Mouse (Mus musculus) embryonic facial prominence, embryonic 13.5 days (tissue): ENCODE results near the gene Zmynd8. TPM values are rescaled to one million over a fixed set of nuclear protein-coding genes. Genes with fewer than 3 reads are reported as not detected.

ENCODE experiments used
- ATAC-seq: fragments of 200-750 bp; cut with Nextera tagmentation; 2 replicates; pipeline ENCODE4 v1.8.0; 2017; ENCODE audit warnings: low read depth; ENCODE audit not compliant: insufficient number of reproducible peaks, insufficient read depth, low FRiP score, low TSS enrichment
- H3K27ac ChIP-seq: fragments of 300-500 bp; sonication (generic); 2 replicates; pipeline ENCODE4 v1.5.1; 2015; ENCODE audit warnings: moderate library complexity, mild to moderate bottlenecking, inconsistent platforms
- H3K27me3 ChIP-seq: fragments of 300-500 bp; sonication (generic); 2 replicates; pipeline ENCODE4 v1.6.1; 2015; ENCODE audit warnings: mild to moderate bottlenecking, inconsistent platforms
- H3K36me3 ChIP-seq: fragments of 300-500 bp; sonication (generic); 2 replicates; pipeline ENCODE4 v1.6.1; 2015; ENCODE audit warnings: mild to moderate bottlenecking, inconsistent platforms
- H3K4me1 ChIP-seq: fragments of 300-500 bp; sonication (generic); 2 replicates; pipeline ENCODE4 v1.6.1; 2015; ENCODE audit warnings: inconsistent platforms
- H3K4me2 ChIP-seq: fragments of 300-500 bp; sonication (generic); 2 replicates; pipeline ENCODE4 v1.6.1; 2015; ENCODE audit warnings: moderate library complexity, mild to moderate bottlenecking, inconsistent platforms
- H3K4me3 ChIP-seq: fragments of 300-500 bp; sonication (generic); 2 replicates; pipeline ENCODE4 v1.5.1; 2015; ENCODE audit warnings: mild to moderate bottlenecking, inconsistent platforms
- H3K9ac ChIP-seq: fragments of 300-500 bp; sonication (generic); 2 replicates; pipeline ENCODE4 v1.6.1; 2015; ENCODE audit warnings: mild to moderate bottlenecking, inconsistent platforms
- H3K9me3 ChIP-seq: fragments of 300-500 bp; sonication (generic); 2 replicates; pipeline ENCODE4 v1.6.1; 2016; ENCODE audit warnings: inconsistent platforms
- WGBS: fragments of 180-500 bp; shearing (Covaris S2); methylation state at CpG from one replicate; pipeline ENCODE4 v1.1.7; 2015; ENCODE audit warnings: mixed read lengths; 5-methylcytosine and 5-hydroxymethylcytosine counted together
- polyA plus RNA-seq: library from polyadenylated mRNA; unstranded; fragments of >200 nt; fragmentation: Nextera tagmentation; extraction: Ambion mirVana; gene quantifications from 2 replicates; pipeline ENCODE4 v1.2.1, GENCODE M21; 2015

Gene Zmynd8
- polyA plus RNA-seq, 1 experiment from 2014 or later: 61.4 TPM

DNA sequence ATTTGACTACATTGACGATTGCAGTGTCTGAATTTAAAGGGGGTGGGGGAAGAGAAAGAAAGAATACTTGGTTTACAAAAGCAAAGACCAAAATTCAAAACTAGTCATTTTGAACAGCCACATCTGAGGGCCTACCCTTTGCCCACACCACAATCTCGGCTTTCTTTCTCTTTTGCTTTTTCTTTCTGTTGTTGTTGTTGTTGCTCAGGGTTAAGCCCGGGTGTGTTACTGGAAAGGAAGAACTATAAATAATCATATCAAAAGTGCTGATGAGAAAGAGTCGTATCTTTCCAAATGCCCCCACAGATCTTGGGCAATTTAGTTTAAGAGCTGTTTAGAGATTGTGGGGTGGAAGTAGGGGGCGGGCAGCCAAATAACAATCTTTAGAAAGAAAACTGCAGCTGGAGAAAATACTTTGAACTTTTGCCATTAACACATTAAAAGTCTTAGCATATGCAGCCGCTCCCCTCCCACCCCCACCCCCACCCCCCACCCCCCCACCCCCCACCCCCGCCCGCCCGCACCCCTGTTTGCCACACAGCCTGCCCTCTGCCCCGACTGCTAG, 20.7 kb downstream of the Zmynd8 start:
- peak overlapping the region; percentile 100 for H3K27ac ChIP-seq
- no peak overlapping the region; the same call in 1 of the 2 replicates for H3K4me3 ChIP-seq
- WGBS: 15% methylated on average over 10 of the region's 10 CpGs
- peak overlapping the region; percentile 46; the same call in 1 of the 2 replicates for H3K9ac ChIP-seq
- H3K36me3 ChIP-seq: peaks cover 20% of the 10 kb centered on the region
- ATAC-seq: no peak
- peaks cover 98% of the 10 kb centered on the region for H3K4me1 ChIP-seq
- H3K27me3 ChIP-seq: no peaks in the 10 kb centered on the region
- H3K4me2 ChIP-seq: peak overlapping the region; percentile 43
- H3K9me3 ChIP-seq: no peaks in the 10 kb centered on the region

- peak overlapping the region; percentile 71; the same call in 1 of the 2 replicates for H3K27ac ChIP-seq
Observed at GRCm38 (mm10) chr2:165877180-165877579, 21.6 kb downstream of the Zmynd8 start.

DNA sequence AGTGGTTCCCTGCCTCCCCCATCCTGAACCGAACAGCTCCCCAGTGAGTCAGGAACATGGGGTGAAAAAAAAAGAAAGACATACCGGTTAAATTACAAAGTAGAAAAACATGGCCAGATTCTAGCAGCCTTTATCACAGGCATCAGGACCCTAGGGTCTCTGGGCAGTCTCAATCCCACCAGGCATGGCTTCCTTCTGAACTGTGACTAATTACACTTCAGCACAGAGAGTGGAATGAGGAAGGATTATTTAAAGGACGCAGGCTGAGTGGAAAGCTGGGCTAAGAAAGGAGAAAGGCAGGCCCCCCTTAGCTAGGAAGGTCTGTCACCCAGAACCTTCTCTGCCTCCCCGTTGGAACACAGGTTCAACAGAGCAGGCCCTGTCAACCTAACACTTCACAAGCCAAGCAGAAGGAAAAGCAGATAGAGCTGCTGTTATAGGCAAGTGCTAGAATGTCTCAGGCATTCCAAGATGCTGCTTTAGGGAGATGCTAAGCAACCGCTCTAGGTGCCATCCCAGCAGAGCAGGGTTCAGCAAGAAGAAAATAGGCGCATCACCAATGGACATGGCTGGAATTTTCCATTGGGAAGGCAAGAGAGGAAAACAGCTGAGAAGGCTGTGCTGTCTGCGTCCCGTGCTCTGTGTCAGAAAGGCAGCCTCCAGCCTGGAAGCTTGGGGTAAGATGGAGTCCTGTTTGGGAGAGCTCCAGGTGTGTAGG, 22.5 kb downstream of the Zmynd8 start:
- 34% methylated on average over 8 of the region's 8 CpGs for WGBS
- no peaks in the 10 kb centered on the region for H3K9me3 ChIP-seq
- peak overlapping the region; percentile 58 for H3K9ac ChIP-seq
- H3K4me2 ChIP-seq: peak overlapping the region; percentile 40
- peaks cover 28% of the 10 kb centered on the region for H3K36me3 ChIP-seq
- no peaks in the 10 kb centered on the region for H3K27me3 ChIP-seq
- H3K27ac ChIP-seq: peak overlapping the region; percentile 89
- H3K4me3 ChIP-seq: no peak overlapping the region
- ATAC-seq: no peak
- peaks cover 90% of the 10 kb centered on the region for H3K4me1 ChIP-seq

More at GRCm38 (mm10) chr2:165877180-165877579, 21.6 kb downstream of the Zmynd8 start:
- ATAC-seq: no peak
- Histone ChIP-seq H3K9ac (no peak overlapping the region), H3K4me1 (peaks cover 94% of the 10 kb centered on the region), H3K36me3 (peaks cover 22% of the 10 kb centered on the region), H3K9me3 (no peaks in the 10 kb centered on the region), H3K27me3 (no peaks in the 10 kb centered on the region), H3K4me3 (no peak overlapping the region), H3K4me2 (peak overlapping the region; percentile 43; the same call in 1 of the 2 replicates)
- 70% methylated on average over 4 of the region's 4 CpGs for WGBS

DNA sequence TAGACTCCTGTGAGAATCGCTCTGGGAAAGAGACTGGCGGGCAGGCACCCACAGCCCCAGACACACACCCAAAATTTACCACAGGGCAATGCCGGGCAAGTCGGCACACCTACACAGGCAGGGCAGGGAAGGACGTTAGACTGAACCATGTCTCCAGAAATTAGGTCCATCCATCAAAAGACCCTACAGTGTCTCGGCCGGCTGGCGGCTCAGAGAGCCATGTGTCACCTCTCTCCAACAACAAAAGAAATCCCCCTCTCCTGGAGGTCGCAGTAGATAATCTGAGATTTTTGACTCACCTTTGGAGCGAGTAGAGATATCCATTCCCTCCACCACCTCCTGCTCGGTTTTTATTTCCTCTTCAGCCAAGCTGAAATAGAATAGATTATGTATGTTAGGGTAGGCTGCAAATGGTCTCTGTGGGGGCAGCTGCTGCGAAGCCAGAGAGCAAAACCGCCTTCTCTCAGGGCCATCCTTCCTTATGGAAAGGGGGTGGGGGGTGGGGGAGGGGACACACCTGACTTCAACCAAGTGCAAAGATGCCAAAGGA, 23.3 kb downstream of the Zmynd8 start:
- Histone ChIP-seq H3K4me1 (peaks cover 81% of the 10 kb centered on the region), H3K4me3 (no peak overlapping the region), H3K9ac (peak overlapping the region; percentile 65), H3K9me3 (no peaks in the 10 kb centered on the region), H3K27me3 (no peaks in the 10 kb centered on the region), H3K4me2 (peak overlapping the region; percentile 40), H3K36me3 (peaks cover 34% of the 10 kb centered on the region), H3K27ac (peak overlapping the region; percentile 89)
- no peak for ATAC-seq
- 25% methylated on average over 13 of the region's 13 CpGs for WGBS

GRCm38 (mm10) chr2:165874461-165875339, 24.1 kb downstream of the Zmynd8 start:
- H3K4me1 ChIP-seq: peaks cover 80% of the 10 kb centered on the region
- H3K4me2 ChIP-seq: peak overlapping the region; percentile 40
- peaks cover 31% of the 10 kb centered on the region for H3K36me3 ChIP-seq
- 39% methylated on average over 13 of the region's 13 CpGs for WGBS
- no peaks in the 10 kb centered on the region for H3K27me3 ChIP-seq
- no peaks in the 10 kb centered on the region for H3K9me3 ChIP-seq
- peak overlapping the region; percentile 89 for H3K27ac ChIP-seq
- 0 out of 2 replicates have a peak, but pooled peaks have one; percentile 35 for ATAC-seq
- H3K9ac ChIP-seq: peak overlapping the region; percentile 65
- no peak overlapping the region for H3K4me3 ChIP-seq

DNA sequence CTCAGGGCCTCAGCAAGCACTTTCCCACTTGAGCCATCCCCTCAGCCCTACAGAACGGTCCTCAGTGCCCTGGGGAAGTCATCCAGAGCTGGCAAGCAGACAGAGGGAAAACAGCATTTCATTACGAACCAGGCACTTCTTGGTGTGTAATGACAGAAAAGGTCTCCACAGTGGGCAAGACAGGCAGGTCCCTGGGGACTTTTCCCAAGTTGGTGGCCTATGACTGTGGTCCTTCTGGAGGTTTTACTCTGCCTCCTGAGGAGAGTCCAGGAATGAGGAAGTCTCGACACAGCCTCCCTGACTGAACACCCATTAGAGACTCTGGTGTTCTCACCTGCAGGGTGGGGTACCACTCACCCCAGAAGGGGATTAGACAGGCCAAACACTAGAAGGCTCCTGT, 25.0 kb downstream of the Zmynd8 start:
- Histone ChIP-seq H3K36me3 (peaks cover 36% of the 10 kb centered on the region), H3K4me2 (no peak overlapping the region), H3K27me3 (no peaks in the 10 kb centered on the region), H3K27ac (peak overlapping the region; percentile 89), H3K9me3 (no peaks in the 10 kb centered on the region), H3K9ac (no peak overlapping the region; the same call in 1 of the 2 replicates), H3K4me1 (peaks cover 79% of the 10 kb centered on the region), H3K4me3 (no peak overlapping the region)
- WGBS: 57% methylated on average over 3 of the region's 3 CpGs
- ATAC-seq: no peak

- H3K9ac ChIP-seq: no peak overlapping the region; the same call in 1 of the 2 replicates
- H3K36me3 ChIP-seq: peaks cover 37% of the 10 kb centered on the region
- no peak overlapping the region for H3K4me2 ChIP-seq
- peaks cover 80% of the 10 kb centered on the region for H3K4me1 ChIP-seq
- no peak for ATAC-seq
- H3K27ac ChIP-seq: peak overlapping the region; percentile 89
- WGBS: 51% methylated on average over 7 of the region's 7 CpGs
- no peaks in the 10 kb centered on the region for H3K27me3 ChIP-seq
- H3K9me3 ChIP-seq: no peaks in the 10 kb centered on the region
- no peak overlapping the region for H3K4me3 ChIP-seq
Observed at GRCm38 (mm10) chr2:165873196-165873595, 25.6 kb downstream of the Zmynd8 start.

DNA sequence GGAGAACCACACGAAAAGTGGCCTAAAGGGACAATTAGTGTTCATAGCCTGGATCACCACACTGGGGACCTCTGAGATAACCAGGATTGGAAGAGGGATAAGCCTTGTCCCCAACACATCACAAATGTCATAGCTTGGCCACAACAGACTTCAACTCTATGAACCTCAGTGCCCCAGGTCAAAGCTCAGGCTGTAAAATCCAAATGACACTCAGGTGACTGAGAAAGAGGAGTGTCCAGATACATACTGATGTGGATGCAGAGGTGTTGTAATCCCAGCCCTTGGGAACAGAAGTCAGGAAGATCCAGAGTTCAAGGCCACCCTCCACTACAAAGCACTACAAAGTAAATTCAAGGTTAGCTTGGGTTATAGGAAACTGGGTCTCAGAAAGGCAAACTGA, 29.6 kb downstream of the Zmynd8 start:
- Histone ChIP-seq H3K36me3 (peaks cover 39% of the 10 kb centered on the region), H3K27me3 (no peaks in the 10 kb centered on the region), H3K4me3 (no peak overlapping the region), H3K9me3 (no peaks in the 10 kb centered on the region), H3K4me2 (no peak overlapping the region), H3K27ac (peak overlapping the region; percentile 88), H3K9ac (no peak overlapping the region), H3K4me1 (peaks cover 64% of the 10 kb centered on the region)
- no peak for ATAC-seq
- WGBS: 76% methylated on average over 1 of the region's 1 CpGs

DNA sequence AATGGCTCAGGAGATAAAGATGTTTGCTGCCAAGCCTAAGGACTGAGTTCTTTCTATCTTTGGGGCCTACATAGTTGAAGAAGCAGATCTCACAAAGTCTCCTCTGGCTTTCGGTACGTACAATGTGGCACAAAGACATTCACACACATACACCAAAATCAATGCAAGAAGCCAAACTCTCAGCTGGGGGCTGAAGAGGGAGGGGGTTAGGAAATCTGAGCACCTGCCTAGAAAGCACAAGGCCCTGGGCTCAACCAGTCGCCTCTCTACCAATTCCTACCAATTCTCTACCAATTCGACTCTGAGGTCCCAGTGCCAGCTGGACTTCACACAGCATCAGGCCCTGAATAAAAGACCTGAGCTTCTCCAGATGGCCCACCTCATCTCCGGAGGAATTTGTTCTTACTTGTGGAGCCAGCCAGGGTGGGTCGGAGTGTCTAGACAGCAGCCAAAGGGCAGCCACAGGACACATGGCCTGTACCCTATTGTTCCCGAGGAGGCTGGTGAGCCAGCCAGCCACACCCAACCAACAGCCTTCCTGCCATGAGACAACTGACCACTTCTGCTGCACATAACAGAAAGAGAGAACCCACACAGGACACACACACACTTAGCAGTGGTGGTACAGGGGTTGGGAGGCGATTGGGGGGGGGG, 30.2 kb downstream of the Zmynd8 start:
- ATAC-seq: no peak
- no peak overlapping the region for H3K9ac ChIP-seq
- H3K4me2 ChIP-seq: no peak overlapping the region
- peaks cover 33% of the 10 kb centered on the region for H3K36me3 ChIP-seq
- peak overlapping the region; percentile 88 for H3K27ac ChIP-seq
- WGBS: 66% methylated on average over 8 of the region's 8 CpGs
- peaks cover 64% of the 10 kb centered on the region for H3K4me1 ChIP-seq
- H3K27me3 ChIP-seq: no peaks in the 10 kb centered on the region
- H3K9me3 ChIP-seq: no peaks in the 10 kb centered on the region
- H3K4me3 ChIP-seq: no peak overlapping the region

DNA sequence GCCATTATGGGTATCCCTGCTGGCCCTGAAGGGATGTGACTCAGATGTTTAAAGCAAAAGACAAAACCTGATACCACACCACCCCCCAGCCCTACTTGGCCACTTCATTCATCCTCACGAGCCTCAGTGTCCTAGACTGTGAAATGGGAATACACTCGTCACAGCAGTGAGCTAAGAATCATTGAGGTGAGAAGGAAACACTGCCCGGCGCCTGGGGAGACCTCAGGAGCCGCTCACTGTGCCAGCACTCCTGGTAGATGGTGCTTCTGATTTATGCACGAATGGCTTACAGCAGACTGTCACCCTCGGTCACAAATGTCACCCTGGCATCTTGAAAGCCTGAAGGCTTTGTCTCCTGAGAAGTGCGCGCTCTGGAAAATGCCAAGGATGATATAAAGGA, 31.3 kb downstream of the Zmynd8 start:
- H3K27ac ChIP-seq: peak overlapping the region; percentile 88
- no peaks in the 10 kb centered on the region for H3K9me3 ChIP-seq
- no peak overlapping the region for H3K4me3 ChIP-seq
- H3K36me3 ChIP-seq: peaks cover 26% of the 10 kb centered on the region
- H3K4me2 ChIP-seq: no peak overlapping the region
- peaks cover 61% of the 10 kb centered on the region for H3K4me1 ChIP-seq
- no peaks in the 10 kb centered on the region for H3K27me3 ChIP-seq
- 77% methylated on average over 9 of the region's 9 CpGs for WGBS
- no peak overlapping the region for H3K9ac ChIP-seq
- ATAC-seq: no peak

- Histone ChIP-seq H3K36me3 (peaks cover 23% of the 10 kb centered on the region), H3K4me1 (peaks cover 65% of the 10 kb centered on the region), H3K4me2 (no peak overlapping the region), H3K27ac (peak overlapping the region; percentile 88), H3K9ac (no peak overlapping the region), H3K9me3 (no peaks in the 10 kb centered on the region), H3K27me3 (no peaks in the 10 kb centered on the region), H3K4me3 (no peak overlapping the region)
- no peak for ATAC-seq
- WGBS: 36% methylated on average over 12 of the region's 12 CpGs
Observed at GRCm38 (mm10) chr2:165866951-165867387, 31.8 kb downstream of the Zmynd8 start.
